In genomic region chr1:190174231-190174630, GRCm38 (mm10) we compare ENCODE assay signal across 7 mouse cellular contexts. TPM values are rescaled to one million over a fixed set of nuclear protein-coding genes. Genes with fewer than 3 reads are reported as not detected.
DNase-seq lines count a peak whose midpoint lies in the region; ATAC-seq lines count a peak whose summit lies in the region.

No protein-coding gene starts in this region.

- no peak for ATAC-seq in hindbrain, embryonic 13.5 days (ENCODE audit: low FRiP score)
- ATAC-seq in midbrain, embryonic 12.5 days (ENCODE audit: low FRiP score, low read depth) = no peak

- H3K9me3 ChIP-seq in embryonic facial prominence, embryonic 10.5 days = no peaks in the 10 kb centered on the region
- no peaks in the 10 kb centered on the region for H3K9me3 ChIP-seq in hindbrain, embryonic 13.5 days
- H3K9me3 ChIP-seq in midbrain, embryonic 12.5 days = no peaks in the 10 kb centered on the region

- peaks cover 92% of the 10 kb centered on the region for H3K27me3 ChIP-seq in embryonic facial prominence, embryonic 10.5 days (replicated peaks; ENCODE audit: low read depth, poor library complexity, severe bottlenecking)
- peaks cover 48% of the 10 kb centered on the region for H3K27me3 ChIP-seq in hindbrain, embryonic 13.5 days
- peaks cover 75% of the 10 kb centered on the region for H3K27me3 ChIP-seq in midbrain, embryonic 12.5 days

- no peak overlapping the region for H3K27ac ChIP-seq in embryonic facial prominence, embryonic 10.5 days (replicated peaks)
- H3K27ac ChIP-seq in hindbrain, embryonic 13.5 days = no peak overlapping the region
- no peak overlapping the region for H3K27ac ChIP-seq in midbrain, embryonic 12.5 days (replicated peaks)

- peak overlapping the region; percentile 93 for H3K4me2 ChIP-seq in hindbrain, embryonic 13.5 days
- peak overlapping the region; percentile 90 for H3K4me2 ChIP-seq in midbrain, embryonic 12.5 days (replicated peaks)

- no peak overlapping the region for H3K9ac ChIP-seq in hindbrain, embryonic 13.5 days
- H3K9ac ChIP-seq in midbrain, embryonic 12.5 days (replicated peaks) = no peak overlapping the region

- under 1% methylated on average over 13 of the region's 13 CpGs for WGBS in embryonic facial prominence, embryonic 10.5 days
- 6% methylated on average over 13 of the region's 13 CpGs for WGBS in hindbrain, embryonic 13.5 days
- WGBS in midbrain, embryonic 12.5 days = 2% methylated on average over 13 of the region's 13 CpGs

- H3K4me3 ChIP-seq in embryonic facial prominence, embryonic 10.5 days = peak overlapping the region; percentile 59; the same call in 1 of the 2 replicates
- H3K4me3 ChIP-seq in hindbrain, embryonic 13.5 days = no peak overlapping the region
- H3K4me3 ChIP-seq in midbrain, embryonic 12.5 days = no peak overlapping the region

- no peaks in the 10 kb centered on the region for H3K36me3 ChIP-seq in embryonic facial prominence, embryonic 10.5 days (replicated peaks)
- no peaks in the 10 kb centered on the region for H3K36me3 ChIP-seq in hindbrain, embryonic 13.5 days
- no peaks in the 10 kb centered on the region for H3K36me3 ChIP-seq in midbrain, embryonic 12.5 days

- peak; percentile 12 to 15 for DNase-seq in right cerebral cortex, adult 2 months (ENCODE audit: low spot score in 2 of 2)
- DNase-seq in right cerebral cortex, adult 18-20 months = no peak
- peak; percentile 73 for DNase-seq in embryonic facial prominence, embryonic 10.5 days (ENCODE audit: low spot score)
- no peak for DNase-seq in gastrocnemius, adult 18-20 months (ENCODE audit: low spot score)
- no peak for DNase-seq in urinary bladder, postnatal 36 days (ENCODE audit: low spot score in 2 of 2)

- H3K4me1 ChIP-seq in embryonic facial prominence, embryonic 10.5 days = peaks cover 51% of the 10 kb centered on the region
- peaks cover 53% of the 10 kb centered on the region for H3K4me1 ChIP-seq in hindbrain, embryonic 13.5 days (replicated peaks)
- peaks cover 45% of the 10 kb centered on the region for H3K4me1 ChIP-seq in midbrain, embryonic 12.5 days

RNA-seq across cellular contexts. Expression of gene Prox1, which starts 3.7 kb away (rescaled TPM):
- polyA plus RNA-seq in embryonic facial prominence, embryonic 10.5 days (2016; fragmentation: Nextera tagmentation; extraction: Ambion mirVana) = 3.0 and 3.9 TPM in 2 replicates
- polyA plus RNA-seq in hindbrain, embryonic 13.5 days (2015; fragmentation: Nextera tagmentation; extraction: Ambion mirVana) = 7.8 and 8.8 TPM in 2 replicates
- polyA plus RNA-seq in midbrain, embryonic 12.5 days (2016; fragmentation: Nextera tagmentation; extraction: Ambion mirVana) = 10.5 and 10.7 TPM in 2 replicates
- total RNA-seq in gastrocnemius, adult 18-20 months (2021) = 1 to 10 TPM; 2.1 to 3.0 TPM

Comparison
In these comparisons a context has a peak if more than half of its experiments do, and no peak if none do; other contexts are left out.
1. DNase-seq: peak in right cerebral cortex, adult 2 months (2 of 2) and embryonic facial prominence, embryonic 10.5 days (single experiment); none in right cerebral cortex, adult 18-20 months (single experiment), gastrocnemius, adult 18-20 months (single experiment) and urinary bladder, postnatal 36 days (0 of 2).